Mouse (Mus musculus): ENCODE measurements around the gene 6430628N08Rik.

- TF ChIP-seq CTCF (IDR thresholded peaks at IDR 0.05; ENCODE audit: control insufficient read depth, insufficient read depth, low read length): no peak
- no peak for TF ChIP-seq POLR2A (IDR thresholded peaks at IDR 0.05; ENCODE audit: borderline replicate concordance, control insufficient read depth, low read depth, low read length)
Observed at GRCm38 (mm10) chr4:115890553-115890952, at the start of gene 6430628N08Rik.

Measured in bone marrow, adult 2 months (tissue).